Mouse (Mus musculus) brain, embryonic 14.5 days (tissue): ENCODE measurements around the gene Foxk2. TPM values are rescaled to one million over a fixed set of nuclear protein-coding genes. Genes with fewer than 3 reads are reported as not detected.
A peak's percentile ranks its signal among the peaks of the same experiment; 100 is the strongest.

Experiments
- DNase-seq: peaks from one replicate; pipeline ENCODE4 v3.0.0-alpha.2; 2011; ENCODE audit warnings: low read depth
- CTCF ChIP-seq: fragments of 200-500 bp; IDR thresholded peaks from 2 replicates; pipeline ENCODE4 v1.5.1; 2012; ENCODE audit warnings: inconsistent platforms, mild to moderate bottlenecking, moderate library complexity, borderline replicate concordance; ENCODE audit not compliant: insufficient read depth, insufficient read length; ENCODE audit errors: extremely low read depth
- POLR2A ChIP-seq: fragments of 200-500 bp; IDR thresholded peaks from 2 replicates; pipeline ENCODE4 v1.6.1; 2012; ENCODE audit warnings: mild to moderate bottlenecking, inconsistent platforms, borderline replicate concordance; ENCODE audit not compliant: poor library complexity, insufficient read depth, insufficient read length, severe bottlenecking; ENCODE audit errors: extremely low read depth
- polyA plus RNA-seq: library from polyadenylated mRNA; depleted of rRNA; stranded (reverse); fragments of >200 nt; gene quantifications from 2 replicates; pipeline ENCODE4 v1.2.3, GENCODE M21; 2012

Gene Foxk2
- polyA plus RNA-seq, 1 experiment, result 85.4 TPM

GRCm38 (mm10) chr11:121235475-121236238, 24.1 kb upstream of the Foxk2 start:
- TF ChIP-seq CTCF (peak; percentile 55; the same call in 1 of the 2 replicates), POLR2A (no peak)
- peak; percentile 37 for DNase-seq

GRCm38 (mm10) chr11:121236564-121237344, 23.0 kb upstream of the Foxk2 start, which contains the start of gene Narf:
Narf (plus strand) TSS chr11:121237253.
- peak; percentile 100 for DNase-seq
- TF ChIP-seq POLR2A (peak; percentile 69; the same call in 1 of the 2 replicates), CTCF (peak; percentile 58; the same call in 1 of the 2 replicates)

GRCm38 (mm10) chr11:121237345-121238128, 22.3 kb upstream of the Foxk2 start:
- peak; percentile 77 for DNase-seq
- TF ChIP-seq CTCF, result peak; percentile 56; the same call in 1 of the 2 replicates
- no peak for TF ChIP-seq POLR2A

GRCm38 (mm10) chr11:121239669-121240068, 20.1 kb upstream of the Foxk2 start:
- TF ChIP-seq POLR2A (no peak), CTCF (no peak)

GRCm38 (mm10) chr11:121250196-121250595, 9.6 kb upstream of the Foxk2 start:
- no peak for DNase-seq
- no peak for TF ChIP-seq POLR2A
- no peak for TF ChIP-seq CTCF

More at GRCm38 (mm10) chr11:121239669-121240068, 20.1 kb upstream of the Foxk2 start:
- DNase-seq, result no peak

GRCm38 (mm10) chr11:121260211-121260906, 569 bp downstream of the Foxk2 start:
- DNase-seq, result peak; percentile 19

GRCm38 (mm10) chr11:121261074-121261473, 1.3 kb downstream of the Foxk2 start:
- no peak for DNase-seq
- no peak for TF ChIP-seq POLR2A
- no peak for TF ChIP-seq CTCF

More at GRCm38 (mm10) chr11:121260211-121260906, 569 bp downstream of the Foxk2 start:
- TF ChIP-seq POLR2A (no peak), CTCF (no peak)

- TF ChIP-seq POLR2A, result no peak
- TF ChIP-seq CTCF, result no peak
- DNase-seq, result no peak
Observed at GRCm38 (mm10) chr11:121277516-121277915, 17.7 kb downstream of the Foxk2 start.

GRCm38 (mm10) chr11:121278011-121278410, 18.2 kb downstream of the Foxk2 start:
- no peak for DNase-seq
- no peak for TF ChIP-seq POLR2A
- no peak for TF ChIP-seq CTCF

- TF ChIP-seq POLR2A (no peak), CTCF (no peak)
- no peak for DNase-seq
Observed at GRCm38 (mm10) chr11:121282911-121283310, 23.1 kb downstream of the Foxk2 start.
